Mouse (Mus musculus): ENCODE measurements at regions not wholly inside any gene's neighbourhood (a gene's known extent, or its start where the extent isn't known, plus 50 kb on each side); places are given as distances from the start of the nearest gene placed in this dataset.

DNA sequence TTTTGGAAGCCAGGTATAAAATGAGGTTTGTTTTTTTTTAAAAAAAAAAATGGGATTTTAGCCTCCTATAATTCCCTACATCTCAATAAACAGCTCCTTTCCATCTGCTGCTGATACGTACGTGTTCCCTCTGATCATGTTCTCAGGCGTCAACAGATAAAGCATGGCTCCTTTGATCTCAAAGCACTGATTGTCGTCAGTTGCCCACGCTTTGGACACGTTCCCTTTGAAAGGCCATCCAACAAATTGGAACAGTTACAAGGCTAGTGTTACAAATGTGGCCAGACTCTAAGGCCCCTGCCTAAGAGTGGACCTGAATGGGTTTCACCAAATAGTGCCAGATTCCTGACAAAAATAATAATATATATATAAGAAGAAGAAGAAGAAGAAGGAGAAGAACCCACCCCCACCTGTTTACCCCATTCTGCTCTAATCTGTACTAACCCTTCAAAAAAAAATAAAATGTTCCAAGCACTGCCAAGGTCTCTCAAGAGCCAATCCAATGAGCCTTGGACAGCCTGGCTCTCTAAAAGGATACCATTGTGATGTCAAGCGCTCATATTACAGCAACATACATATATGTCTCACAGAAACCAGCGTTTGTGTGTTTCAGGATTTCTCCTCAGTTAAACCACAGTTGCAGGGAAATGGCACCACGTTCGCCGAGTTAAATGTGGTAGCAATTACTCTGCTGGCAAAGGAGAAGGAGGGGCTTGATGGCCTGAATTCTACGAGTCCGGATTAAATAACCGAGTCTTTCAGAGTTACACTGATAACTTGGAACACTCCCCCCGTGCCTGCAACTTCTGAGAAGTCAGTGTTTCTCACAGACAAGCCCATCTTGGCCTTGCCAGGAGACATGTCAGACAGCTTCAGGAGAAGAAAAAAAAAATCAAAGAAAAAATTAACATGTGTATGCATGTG is 460.2 kb downstream of the Ate1 start:
- no peak for TF ChIP-seq CTCF (IDR thresholded peaks at IDR 0.05; ENCODE audit: insufficient read depth, low read depth, low read length)
- no peak for TF ChIP-seq POLR2A (IDR thresholded peaks at IDR 0.05; ENCODE audit: insufficient read depth, low read depth, low read length)

Measured in olfactory bulb, adult 2 months (tissue).